Comparison of ENCODE assay signal across 26 mouse cellular contexts in the genomic region with DNA sequence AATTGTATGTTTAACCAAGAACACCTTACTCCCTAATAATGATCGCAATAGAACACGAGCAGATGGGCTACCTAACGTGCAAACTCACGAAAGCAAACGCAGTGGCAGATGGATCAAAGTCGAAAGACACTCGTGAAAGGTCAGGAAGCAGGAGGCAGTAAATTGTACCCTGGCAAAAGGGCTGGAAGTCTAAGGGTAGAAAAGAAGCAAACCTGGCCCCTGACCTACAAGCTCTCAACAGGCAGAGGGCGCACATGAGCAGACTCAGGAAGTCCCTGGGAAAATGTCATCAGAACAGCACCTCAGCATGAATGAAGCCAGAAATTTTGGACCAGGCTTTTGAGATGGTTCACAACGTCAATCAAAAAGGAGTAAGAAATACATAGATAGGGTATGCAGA. TPM values are rescaled to one million over a fixed set of nuclear protein-coding genes. Genes with fewer than 3 reads are reported as not detected.
A peak's percentile ranks its signal among the peaks of the same experiment; 100 is the strongest.
DNase-seq lines count a peak whose midpoint lies in the region; ATAC-seq and TF ChIP-seq lines count a peak whose summit lies in the region.
"Not testable (repeated sequence)": the region's sequence is repeated elsewhere in the genome, so short reads cannot be mapped to it uniquely, and the experiment has no call there.
"Had no signal": no experiment of that assay in that cellular context is flagged by ENCODE, and none has a peak within 500 bp of the region (broad histone marks: within the 10 kb centered on the region; RNA-seq: fewer than 3 reads in every experiment).

No protein-coding gene starts in this region.

- not testable (repeated sequence) for DNase-seq in Patski (ENCODE audit: low read depth, low spot score); stomach, postnatal 0 days (ENCODE audit: low spot score)
- DNase-seq in cerebellum, adult 18-20 months, result peak; percentile 40 to 45
- DNase-seq in cerebellum, postnatal 36 days, result peak; percentile 24 to 43
- DNase-seq in heart, postnatal 10 days, result peak; percentile 11 to 27
- DNase-seq in kidney, postnatal 10 days, result peak; percentile 6
- peak; percentile 13 to 29 for DNase-seq in layer of hippocampus, postnatal 10 days (ENCODE audit: low spot score in 2 of 2)
- DNase-seq in lung, postnatal 25 days (ENCODE audit: low spot score), result peak; percentile 0

- H3K4me2 ChIP-seq in stomach, postnatal 0 days (replicated peaks; ENCODE audit: low read depth), result not testable (repeated sequence)

- CTCF ChIA-PET in Patski (lab: Charles Lee), result not testable (repeated sequence)

- POLR2A ChIA-PET in Patski (lab: Charles Lee), result not testable (repeated sequence)

- not testable (repeated sequence) for H3K9ac ChIP-seq in stomach, postnatal 0 days (ENCODE audit: low read length)

- H3K4me1 ChIP-seq in stomach, postnatal 0 days (replicated peaks; ENCODE audit: control insufficient read depth, insufficient read depth), result not testable (repeated sequence)

- 4% methylated on average over 6 of the region's 9 CpGs for WGBS in stomach, postnatal 0 days

- not testable (repeated sequence) for TF ChIP-seq EP300 in stomach, postnatal 0 days (optimal IDR thresholded peaks at IDR 0.05)

- H3K4me3 ChIP-seq in stomach, postnatal 0 days (ENCODE audit: low read depth, low read length), result not testable (repeated sequence)

- peak; percentile 42 for TF ChIP-seq CTCF in Patski (IDR thresholded peaks at IDR 0.05)
- TF ChIP-seq CTCF in stomach, postnatal 0 days (IDR thresholded peaks at IDR 0.05; ENCODE audit: low read depth), result 0 out of 2 replicates have a peak, but pooled peaks have one; percentile 20

- not testable (repeated sequence) for H3K27ac ChIP-seq in stomach, postnatal 0 days (replicated peaks)

- not testable (repeated sequence) for ATAC-seq in Patski; stomach, postnatal 0 days (ENCODE audit: low FRiP score, low TSS enrichment)

- not testable (repeated sequence) for H3K36me3 ChIP-seq in stomach, postnatal 0 days (ENCODE audit: control insufficient read depth, insufficient read depth, low read length)

- intact Hi-C loops in heart, postnatal 10 days (cut with DNase I), result not testable (repeated sequence)

- in situ Hi-C loops in Patski (cut with MboI; ENCODE audit: low pct_unique_long_range_greater_than_20kb), result not testable (repeated sequence)

- H3K27me3 ChIP-seq in Patski; stomach, postnatal 0 days (ENCODE audit: control insufficient read depth, insufficient read depth, low read length): not testable (repeated sequence)

- H3K9me3 ChIP-seq in stomach, postnatal 0 days (ENCODE audit: control insufficient read depth, low read length), result not testable (repeated sequence)

RNA-seq across cellular contexts. Expression of a gene that starts 1.1 kb away (rescaled TPM):
- polyA plus RNA-seq in Patski (2021), result not detected
- total RNA-seq in heart, postnatal 10 days (2021), result 1 to 10 TPM; 4.0 to 5.0 TPM
- 10 to 100 TPM; 10.5 to 17.0 TPM for total RNA-seq in layer of hippocampus, postnatal 10 days (2021)
- polyA plus RNA-seq in stomach, postnatal 0 days (2015; fragmentation: Nextera tagmentation; extraction: Ambion mirVana), result 0.10 and 0.19 TPM in 2 replicates
- total RNA-seq: common myeloid progenitor, adult 5-6 weeks; megakaryocyte-erythroid progenitor cell, adult 5-6 weeks had no signal
- polyA plus RNA-seq: erythroblast, embryonic 14.5 days; G1E had no signal

RNA-seq across cellular contexts. Expression of a gene that starts 28.1 kb away (rescaled TPM):
- not detected for polyA plus RNA-seq in Patski (2021)
- not detected for total RNA-seq in heart, postnatal 10 days (2021)
- not detected for total RNA-seq in layer of hippocampus, postnatal 10 days (2021)
- polyA plus RNA-seq in stomach, postnatal 0 days (2015; fragmentation: Nextera tagmentation; extraction: Ambion mirVana), result not detected in 2 replicates
- total RNA-seq: adrenal gland, adult 18-20 months; common myeloid progenitor, adult 5-6 weeks; G1E; left cerebral cortex, adult 8-10 months; megakaryocyte-erythroid progenitor cell, adult 5-6 weeks had no signal
- polyA plus RNA-seq: CD4-positive, CD25-positive, alpha-beta regulatory T cell, adult 4 months; embryonic facial prominence, embryonic 11.5 days; erythroblast, embryonic 14.5 days; forebrain, embryonic 14.5 days; G1E; gonadal fat pad, adult 2 months; heart, embryonic 15.5 days; hindbrain, embryonic 12.5 days; intestine, embryonic 14.5 days; kidney, postnatal 0 days; limb, embryonic 12.5 days; liver, embryonic 13.5 days; midbrain, embryonic 16.5 days; stomach, embryonic 16.5 days had no signal
